Mouse (Mus musculus) testis, adult 2 months (tissue): Measurements from ENCODE around the gene Ccdc33.

ENCODE experiments used
- CTCF ChIP-seq: fragments of 200-500 bp; IDR thresholded peaks from 2 replicates; pipeline ENCODE4 v1.5.1; 2012; ENCODE audit warnings: low read depth, mild to moderate bottlenecking, inconsistent platforms, low read length, moderate library complexity; ENCODE audit not compliant: control insufficient read depth, insufficient read depth, insufficient replicate concordance
- POLR2A ChIP-seq: fragments of 200-500 bp; IDR thresholded peaks from 2 replicates; pipeline ENCODE4 v1.6.1; 2012; ENCODE audit warnings: low read depth, mild to moderate bottlenecking, inconsistent platforms, low read length, moderate library complexity; ENCODE audit not compliant: control insufficient read depth

- TF ChIP-seq CTCF, result no peak
- TF ChIP-seq POLR2A, result no peak
Observed at GRCm38 (mm10) chr9:58085074-58085473, 33.5 kb downstream of the Ccdc33 start.
